Mouse (Mus musculus) megakaryocyte progenitor cell, adult 5-6 weeks (primary cell): ENCODE results near the gene Apol10b. TPM values are rescaled to one million over a fixed set of nuclear protein-coding genes. Genes with fewer than 3 reads are reported as not detected.

Source experiments
- total RNA-seq, 2 experiments: library from RNA; stranded (forward) in 1 of 2; stranded (reverse) in 1 of 2; fragments of 157-497, 149-512 nt in 1 of 2; fragments of 200-1000 nt in 1 of 2; gene quantifications; 2 replicates each; pipeline versions ENCODE4 v1.2.3 to v1.2.4; 2015 to 2017

Gene Apol10b
- total RNA-seq, 2 experiments from 2014 or later = not detected

Other genes starting within 250 kb of the Apol10b start
- gene Apol7a, start 197.0 kb downstream of the Apol10b start, total RNA-seq (2015) = not detected in 2 replicates
- gene Apol7a, start 197.0 kb downstream of the Apol10b start, total RNA-seq (2017) = not detected in 2 replicates
- not detected in 2 replicates for gene Apol9a, start 185.0 kb downstream of the Apol10b start, total RNA-seq (2015)
- not detected in 2 replicates for gene Apol9a, start 185.0 kb downstream of the Apol10b start, total RNA-seq (2017)
- gene Apol7b, start 148.6 kb downstream of the Apol10b start, total RNA-seq (2015) = not detected in 2 replicates
- gene Apol7b, start 148.6 kb downstream of the Apol10b start, total RNA-seq (2017) = not detected in 2 replicates
- gene Apol10a, start 119.1 kb downstream of the Apol10b start, total RNA-seq (2015) = not detected in 2 replicates
- gene Apol10a, start 119.1 kb downstream of the Apol10b start, total RNA-seq (2017) = not detected in 2 replicates
- gene Apol11a, start 87.9 kb downstream of the Apol10b start, total RNA-seq (2015) = not detected in 2 replicates
- not detected in 2 replicates for gene Apol11a, start 87.9 kb downstream of the Apol10b start, total RNA-seq (2017)
- gene Apol7c, start 62.8 kb downstream of the Apol10b start, total RNA-seq (2015) = not detected in 2 replicates
- gene Apol7c, start 62.8 kb downstream of the Apol10b start, total RNA-seq (2017) = not detected in 2 replicates
- gene 1700025B11Rik, start 34.2 kb downstream of the Apol10b start, total RNA-seq (2015) = not detected in 2 replicates
- not detected in 2 replicates for gene 1700025B11Rik, start 34.2 kb downstream of the Apol10b start, total RNA-seq (2017)
- gene Gm36245, start 3.1 kb upstream of the Apol10b start, total RNA-seq (2015) = not detected in 2 replicates
- not detected in 2 replicates for gene Gm36245, start 3.1 kb upstream of the Apol10b start, total RNA-seq (2017)
- gene Apol11b, start 47.2 kb upstream of the Apol10b start, total RNA-seq (2015) = not detected in 2 replicates
- gene Apol11b, start 47.2 kb upstream of the Apol10b start, total RNA-seq (2017) = not detected in 2 replicates
- 0.94 TPM in 1 of 2 replicates, not detected in the other for gene Apol7e, start 102.7 kb upstream of the Apol10b start, total RNA-seq (2015)
- gene Apol7e, start 102.7 kb upstream of the Apol10b start, total RNA-seq (2017) = 0.07 TPM in 1 of 2 replicates, not detected in the other
- gene Apol9b, start 132.9 kb upstream of the Apol10b start, total RNA-seq (2015) = not detected in 2 replicates
- gene Apol9b, start 132.9 kb upstream of the Apol10b start, total RNA-seq (2017) = not detected in 2 replicates
- gene Apol8, start 160.9 kb upstream of the Apol10b start, total RNA-seq (2015) = 0.05 and 1.8 TPM in 2 replicates
- gene Apol8, start 160.9 kb upstream of the Apol10b start, total RNA-seq (2017) = 0.14 and 0.50 TPM in 2 replicates
- 167 and 191 TPM in 2 replicates for gene Myh9, start 246.1 kb upstream of the Apol10b start, total RNA-seq (2015)
- gene Myh9, start 246.1 kb upstream of the Apol10b start, total RNA-seq (2017) = 238 and 338 TPM in 2 replicates